Mouse (Mus musculus) layer of hippocampus, postnatal 25 days (tissue): ENCODE measurements around the gene Ntrk2. TPM values are rescaled to one million over a fixed set of nuclear protein-coding genes. Genes with fewer than 3 reads are reported as not detected.

Experiments
- DNase-seq, 2 experiments: peaks; one replicate each; pipeline ENCODE4 v3.0.0; 2022; ENCODE audit warnings: mixed read lengths in 2 of 2, low spot score in 1 of 2; ENCODE audit errors: extremely low spot score in 1 of 2
- total RNA-seq, 2 experiments: library from RNA; stranded (reverse); gene quantifications; 2 replicates each; pipeline ENCODE4 v1.2.3; 2021

The Ntrk2 gene
- total RNA-seq, 2 experiments from 2014 or later: 319 to 331 TPM

- DNase-seq: peak in 1 of 2 experiments; percentile 11
These were observed 374.4 kb downstream of the Ntrk2 start for GRCm38 (mm10) chr13:59180781-59181180.

GRCm38 (mm10) chr13:59181188-59181947, 375.0 kb downstream of the Ntrk2 start:
- no peak for DNase-seq

DNA sequence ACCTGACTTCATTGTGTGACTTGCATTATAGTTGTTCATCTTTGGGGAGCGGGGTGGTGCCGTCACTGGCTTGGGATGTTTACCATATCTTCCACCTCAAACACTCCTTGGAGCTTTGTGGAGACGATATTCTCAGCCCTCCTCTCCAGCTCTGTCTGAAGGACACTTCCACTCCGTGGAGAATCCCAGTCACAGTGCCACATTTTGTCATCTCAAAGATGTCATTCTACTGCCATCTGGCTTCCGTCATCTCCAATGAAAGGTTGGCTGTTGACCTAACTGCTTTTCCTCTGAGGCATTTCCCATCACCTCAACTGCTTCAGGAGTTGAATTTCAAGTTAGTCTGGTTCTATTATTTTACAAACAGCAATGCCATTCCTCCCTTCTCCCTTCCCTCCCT, 376.3 kb downstream of the Ntrk2 start:
- DNase-seq: no peak

Other genes with a start within 250 kb of the Ntrk2 start
- gene Slc28a3, start 195.7 kb upstream of the Ntrk2 start, total RNA-seq: under 1 TPM in 1 of 2 experiments, not detected in 1; 0.10 TPM